Mouse (Mus musculus): ENCODE measurements at regions not wholly inside any gene's neighbourhood (a gene's known extent, or its start where the extent isn't known, plus 50 kb on each side); places are given as distances from the start of the nearest gene placed in this dataset.

GRCm38 (mm10) chr3:150759854-150760253 is 677.8 kb upstream of the Adgrl4 start:
- TF ChIP-seq GATA1 (IDR thresholded peaks at IDR 0.05; ENCODE audit: borderline replicate concordance, low read length) (no peak), FLI1 (IDR thresholded peaks at IDR 0.05; ENCODE audit: low read length) (no peak)

All from megakaryocyte, embryonic 14.5 days (primary cell).